Mouse (Mus musculus) liver, adult 2 months (tissue): ENCODE measurements around the gene Traf5.

Experiments
- CTCF ChIP-seq: fragments of 200-500 bp; IDR thresholded peaks from 2 replicates; pipeline ENCODE4 v1.5.1; 2011; ENCODE audit warnings: low read depth, low read length, control low read depth
- POLR2A ChIP-seq: fragments of 200-500 bp; IDR thresholded peaks from 2 replicates; pipeline ENCODE4 v1.6.1; 2011; ENCODE audit warnings: low read length, control low read depth; ENCODE audit not compliant: insufficient read depth; ENCODE audit errors: extremely low read depth

DNA sequence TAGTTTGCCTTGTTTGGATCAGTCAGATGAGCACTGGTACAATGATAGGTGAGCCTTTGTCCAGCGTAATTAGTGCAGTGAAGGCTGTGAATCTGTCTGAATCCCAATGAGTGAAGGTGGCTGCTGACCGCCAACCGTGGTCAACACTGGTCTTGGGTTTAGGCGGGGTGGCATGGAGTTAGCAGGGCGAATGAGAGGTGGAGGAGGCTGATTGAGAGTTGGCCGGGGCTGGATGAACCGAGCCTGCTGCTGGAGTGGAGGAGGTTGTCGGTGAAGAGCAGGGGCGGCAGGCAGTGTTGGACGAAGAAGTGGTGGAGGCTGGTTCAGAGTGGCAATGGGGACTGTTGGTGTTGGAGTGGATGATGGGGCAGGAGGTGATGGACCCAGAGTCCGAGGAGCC lies 8.4 kb upstream of the Traf5 start:
- TF ChIP-seq CTCF (no peak), POLR2A (no peak)
